In genomic region chr4:65904963-65905362, GRCm38 (mm10) we compare ENCODE assay signal across 15 mouse cellular contexts.
"Had no signal": no experiment of that assay in that cellular context is flagged by ENCODE, and none has a peak within 500 bp of the region (broad histone marks: within the 10 kb centered on the region; RNA-seq: fewer than 3 reads in every experiment).

No protein-coding gene starts in this region.

- DNase-seq: right cerebral cortex, adult 18-20 months; right cerebral cortex, postnatal 14 days; right cerebral cortex, postnatal 25 days; right cerebral cortex, postnatal 4 days; spleen, adult 18-20 months; thymus, adult 18-20 months; thymus, adult 2 months; thymus, postnatal 14 days; thymus, postnatal 25 days; thymus, postnatal 36 days; thymus, postnatal 4 days had no signal

- H3K9ac ChIP-seq: neural tube, embryonic 13.5 days; neural tube, embryonic 15.5 days; stomach, embryonic 15.5 days had no signal

- H3K4me2 ChIP-seq: neural tube, embryonic 13.5 days; neural tube, embryonic 15.5 days; stomach, embryonic 15.5 days had no signal

- H3K4me3 ChIP-seq: neural tube, embryonic 13.5 days; neural tube, embryonic 15.5 days; stomach, embryonic 15.5 days had no signal

- H3K9me3 ChIP-seq: neural tube, embryonic 13.5 days; neural tube, embryonic 15.5 days; stomach, embryonic 15.5 days had no signal

- H3K4me1 ChIP-seq: stomach, embryonic 15.5 days had no signal

- H3K27me3 ChIP-seq: neural tube, embryonic 13.5 days; neural tube, embryonic 15.5 days; stomach, embryonic 15.5 days had no signal

- H3K36me3 ChIP-seq: neural tube, embryonic 13.5 days; neural tube, embryonic 15.5 days; stomach, embryonic 15.5 days had no signal

- H3K27ac ChIP-seq: neural tube, embryonic 13.5 days; neural tube, embryonic 15.5 days; stomach, embryonic 15.5 days; stomach, postnatal 0 days had no signal
